Mouse (Mus musculus): ENCODE results near the gene Pde9a.
A peak's percentile ranks its signal among the peaks of the same experiment; 100 is the strongest.

The Pde9a gene

GRCm38 (mm10) chr17:31511792-31512495, 125.9 kb downstream of the Pde9a start:
- peak; percentile 86 to 91 for DNase-seq (ENCODE audit: low spot score in 2 of 2)

GRCm38 (mm10) chr17:31512593-31512992, 126.6 kb downstream of the Pde9a start:
- no peak for DNase-seq (ENCODE audit: low spot score in 2 of 2)

- no peak for DNase-seq (ENCODE audit: low spot score in 2 of 2)
These were observed 128.7 kb downstream of the Pde9a start for GRCm38 (mm10) chr17:31514696-31515095.

GRCm38 (mm10) chr17:31519344-31519945, 133.4 kb downstream of the Pde9a start:
- DNase-seq (ENCODE audit: low spot score in 2 of 2): no peak

- peak; percentile 95 to 99 for DNase-seq (ENCODE audit: low spot score in 2 of 2)
These were observed 134.2 kb downstream of the Pde9a start, which contains the start of the genes Wdr4 and Ndufv3 for GRCm38 (mm10) chr17:31519946-31520838. Gene Wdr4, minus strand, starts transcription at chr17:31519980. Gene Ndufv3, plus strand, starts transcription at chr17:31520115.

GRCm38 (mm10) chr17:31520895-31521294, 134.9 kb downstream of the Pde9a start:
- peak in 1 of 2 experiments; percentile 39 for DNase-seq (ENCODE audit: low spot score in 2 of 2)

- DNase-seq (ENCODE audit: low spot score in 2 of 2): no peak
These were observed 135.9 kb downstream of the Pde9a start for GRCm38 (mm10) chr17:31521948-31522347.

GRCm38 (mm10) chr17:31525114-31525513, 139.1 kb downstream of the Pde9a start:
- no peak for DNase-seq (ENCODE audit: low spot score in 2 of 2)

GRCm38 (mm10) chr17:31525816-31526215, 139.8 kb downstream of the Pde9a start:
- DNase-seq (ENCODE audit: low spot score in 2 of 2): no peak
